In genomic region chr4:43555926-43556325, GRCm38 (mm10) we compare ENCODE assay signal across 31 mouse cellular contexts. TPM values are rescaled to one million over a fixed set of nuclear protein-coding genes. Genes with fewer than 3 reads are reported as not detected.
DNase-seq lines count a peak whose midpoint lies in the region; ATAC-seq and TF ChIP-seq lines count a peak whose summit lies in the region.
"Had no signal": no experiment of that assay in that cellular context is flagged by ENCODE, and none has a peak within 500 bp of the region (broad histone marks: within the 10 kb centered on the region; RNA-seq: fewer than 3 reads in every experiment).

No protein-coding gene starts in this region.

- H3K4me1 ChIP-seq in MEL (ENCODE audit: control insufficient read depth in 1 of 2, insufficient read depth in 2 of 2, low read length in 2 of 2): peaks cover 18 to 39% of the 10 kb centered on the region in 2 experiments

- H3K79me2 ChIP-seq in MEL (ENCODE audit: control insufficient read depth, insufficient read depth, low read length, poor library complexity): peaks cover 40% of the 10 kb centered on the region

- TF ChIP-seq CTCF in MEL (IDR thresholded peaks at IDR 0.05 in 2 of 3, conservative IDR thresholded peaks at IDR 0.05 in 1 of 3; ENCODE audit: control insufficient read depth in 1 of 3, insufficient read depth in 1 of 3, low read depth in 2 of 3, low read length in 3 of 3, poor library complexity in 1 of 3, severe bottlenecking in 1 of 3): no peak

- no peak overlapping the region for H3K9ac ChIP-seq in MEL (ENCODE audit: control insufficient read depth, low read depth, low read length, poor library complexity, severe bottlenecking)
- H3K9ac ChIP-seq: heart, embryonic 13.5 days; liver, embryonic 15.5 days; midbrain, embryonic 15.5 days; neural tube, embryonic 12.5 days had no signal

- ATAC-seq in hematopoietic stem cell, adult 5-6 weeks (replicated peaks in 1 of 2; ENCODE audit: insufficient read depth in 1 of 2, low FRiP score in 2 of 2, low TSS enrichment in 1 of 2, low read depth in 1 of 2, poor library complexity in 2 of 2, severe bottlenecking in 2 of 2): peak; percentile 3 to 8; a peak in 1 of 4 replicates
- ATAC-seq in monocyte, adult 5-6 weeks (replicated peaks; ENCODE audit: insufficient number of reproducible peaks, low FRiP score, low TSS enrichment, poor library complexity, severe bottlenecking): peak; percentile 28; the same call in 1 of the 2 replicates
- ATAC-seq: forebrain, embryonic 14.5 days; hindbrain, embryonic 16.5 days; midbrain, embryonic 15.5 days; Patski had no signal

- peak; percentile 52 for DNase-seq in 416B (ENCODE audit: low read depth)
- peak; percentile 43 for DNase-seq in MEL (ENCODE audit: low read depth, low spot score)
- DNase-seq in layer of hippocampus, postnatal 10 days (ENCODE audit: low spot score in 2 of 2): no peak
- DNase-seq in cerebellum, adult 11-12 months: no peak
- DNase-seq: adrenal gland, postnatal 14 days; cerebellum, adult 18-20 months; cerebellum, postnatal 25 days; gastrocnemius, adult 2 months; gastrocnemius, postnatal 36 days; heart, postnatal 10 days; kidney, adult 18-20 months; kidney, postnatal 36 days; left cerebral cortex, postnatal 4 days; lung, postnatal 36 days; right cerebral cortex, postnatal 4 days had no signal

- H3K9me3 ChIP-seq in MEL (replicated peaks; ENCODE audit: insufficient read depth, low read length): no peaks in the 10 kb centered on the region
- H3K9me3 ChIP-seq: midbrain, embryonic 15.5 days had no signal

- TF ChIP-seq RAD21 in MEL (IDR thresholded peaks at IDR 0.05; ENCODE audit: low read depth, low read length): no peak

- peaks cover 30 to 32% of the 10 kb centered on the region in 2 experiments for H3K36me3 ChIP-seq in MEL (ENCODE audit: control insufficient read depth in 1 of 2, insufficient read depth in 2 of 2, low read length in 2 of 2)

- TF ChIP-seq EP300 in MEL (IDR thresholded peaks at IDR 0.05; ENCODE audit: low read depth in 1 of 2, low read length in 2 of 2): no peak

- peak overlapping the region; percentile 29; the same call in 1 of the 2 replicates for H3K27ac ChIP-seq in MEL (ENCODE audit: control insufficient read depth, low read depth, low read length)
- H3K27ac ChIP-seq: heart, embryonic 13.5 days; layer of hippocampus, adult 2 months; liver, embryonic 15.5 days; midbrain, embryonic 10.5 days; midbrain, embryonic 15.5 days; neural tube, embryonic 12.5 days; stomach, postnatal 0 days had no signal

- H3K4me3 ChIP-seq in MEL (ENCODE audit: control insufficient read depth in 1 of 2, insufficient read depth in 1 of 2, low read depth in 2 of 2, low read length in 2 of 2): no peak overlapping the region
- H3K4me3 ChIP-seq: gastrocnemius, adult 2 months; heart, embryonic 13.5 days; layer of hippocampus, adult 2 months; liver, embryonic 15.5 days; midbrain, embryonic 10.5 days; midbrain, embryonic 15.5 days; neural tube, embryonic 12.5 days had no signal

- H3K27me3 ChIP-seq in MEL (ENCODE audit: control insufficient read depth in 1 of 2, insufficient read depth in 2 of 2, low read length in 2 of 2): no peaks in the 10 kb centered on the region
- H3K27me3 ChIP-seq: CH12.LX; heart, embryonic 13.5 days; liver, embryonic 15.5 days; midbrain, embryonic 15.5 days; neural tube, embryonic 12.5 days; Patski had no signal

- TF ChIP-seq POLR2A in MEL (IDR thresholded peaks at IDR 0.05; ENCODE audit: control insufficient read depth in 1 of 2, insufficient read depth in 1 of 2, low read depth in 1 of 2, low read length in 2 of 2, poor library complexity in 1 of 2): no peak

TF ChIP-seq in MEL, 35 proteins besides CTCF, POLR2A, EP300 and RAD21:
- TF ChIP-seq BHLHE40 (IDR thresholded peaks at IDR 0.05; ENCODE audit: borderline replicate concordance, low read depth, low read length) (no peak), MXI1 (IDR thresholded peaks at IDR 0.05; ENCODE audit: low read depth, low read length) (0 out of 2 replicates have a peak, but pooled peaks have one; percentile 34), RCOR1 (IDR thresholded peaks at IDR 0.05; ENCODE audit: low read depth, low read length) (no peak)

RNA-seq across cellular contexts. Expression of gene Creb3, which starts 6.2 kb away (rescaled TPM):
- 14.9 and 17.1 TPM in 2 replicates for total RNA-seq in MEL (2012; rRNA removed)
- polyA plus RNA-seq in MEL (2012; ENCODE audit: insufficient read depth in 1 of 2, insufficient read length in 2 of 2, low read depth in 1 of 2, low replicate concordance in 2 of 2, missing spikeins in 1 of 2): 10 to 100 TPM in 1 of 2 experiments, not detected in 1; 21.3 TPM
- 76.7 and 97.5 TPM in 2 replicates for total RNA-seq in hematopoietic stem cell, adult 5-6 weeks (2017)
- total RNA-seq in monocyte, adult 5-6 weeks (2017): 80.3 to 165 TPM (median 108 TPM) in 3 replicates
- 10 to 100 TPM; 65.9 to 75.4 TPM for total RNA-seq in layer of hippocampus, postnatal 10 days (2021)

RNA-seq across cellular contexts. Expression of gene Tln1, which starts 6.6 kb away (rescaled TPM):
- total RNA-seq in MEL (2012; rRNA removed): 106 and 112 TPM in 2 replicates
- 100 to 1,000 TPM in 1 of 2 experiments, 10 to 100 TPM in 1; 22.9 to 146 TPM for polyA plus RNA-seq in MEL (2012; ENCODE audit: insufficient read depth in 1 of 2, insufficient read length in 2 of 2, low read depth in 1 of 2, low replicate concordance in 2 of 2, missing spikeins in 1 of 2)
- total RNA-seq in hematopoietic stem cell, adult 5-6 weeks (2017): 306 and 337 TPM in 2 replicates
- total RNA-seq in monocyte, adult 5-6 weeks (2017): 816 to 935 TPM (median 878 TPM) in 3 replicates
- total RNA-seq in layer of hippocampus, postnatal 10 days (2021): 10 to 100 TPM; 54.4 to 69.7 TPM

RNA-seq across cellular contexts. Expression of gene Rgp1, which starts 22.6 kb away (rescaled TPM):
- 14.3 and 17.1 TPM in 2 replicates for total RNA-seq in MEL (2012; rRNA removed)
- 10 to 100 TPM in 1 of 2 experiments, not detected in 1; 47.6 TPM for polyA plus RNA-seq in MEL (2012; ENCODE audit: insufficient read depth in 1 of 2, insufficient read length in 2 of 2, low read depth in 1 of 2, low replicate concordance in 2 of 2, missing spikeins in 1 of 2)
- 13.6 and 41.0 TPM in 2 replicates for total RNA-seq in hematopoietic stem cell, adult 5-6 weeks (2017)
- total RNA-seq in monocyte, adult 5-6 weeks (2017): 17.8 to 28.6 TPM (median 28.5 TPM) in 3 replicates
- total RNA-seq in layer of hippocampus, postnatal 10 days (2021): 10 to 100 TPM; 46.2 to 53.6 TPM

RNA-seq across cellular contexts. Expression of gene Gba2, which starts 22.7 kb away (rescaled TPM):
- total RNA-seq in MEL (2012; rRNA removed): 5.7 and 6.2 TPM in 2 replicates
- 10 to 100 TPM in 1 of 2 experiments, not detected in 1; 24.9 TPM for polyA plus RNA-seq in MEL (2012; ENCODE audit: insufficient read depth in 1 of 2, insufficient read length in 2 of 2, low read depth in 1 of 2, low replicate concordance in 2 of 2, missing spikeins in 1 of 2)
- 11.9 and 19.9 TPM in 2 replicates for total RNA-seq in hematopoietic stem cell, adult 5-6 weeks (2017)
- 9.3 to 22.3 TPM (median 9.7 TPM) in 3 replicates for total RNA-seq in monocyte, adult 5-6 weeks (2017)
- total RNA-seq in layer of hippocampus, postnatal 10 days (2021): 10 to 100 TPM; 56.8 to 57.7 TPM

RNA-seq across cellular contexts. Expression of gene Msmp, which starts 28.4 kb away (rescaled TPM):
- 0.73 and 1.0 TPM in 2 replicates for total RNA-seq in MEL (2012; rRNA removed)
- 1 to 10 TPM in 1 of 2 experiments, not detected in 1; 2.5 TPM for polyA plus RNA-seq in MEL (2012; ENCODE audit: insufficient read depth in 1 of 2, insufficient read length in 2 of 2, low read depth in 1 of 2, low replicate concordance in 2 of 2, missing spikeins in 1 of 2)
- 0.40 TPM in 1 of 2 replicates, not detected in the other for total RNA-seq in hematopoietic stem cell, adult 5-6 weeks (2017)
- 0.48 TPM in 1 of 3 replicates, not detected in the others for total RNA-seq in monocyte, adult 5-6 weeks (2017)
- not detected for total RNA-seq in layer of hippocampus, postnatal 10 days (2021)
- total RNA-seq: layer of hippocampus, adult 2 months; layer of hippocampus, postnatal 25 days; left cerebral cortex, postnatal 4 days had no signal
- polyA plus RNA-seq: C2C12; embryonic facial prominence, embryonic 11.5 days; liver, embryonic 15.5 days; Patski had no signal

Comparison
In these comparisons a context has a peak if more than half of its experiments do, and no peak if none do; other contexts are left out.
1. DNase-seq: peak in 416B (single experiment) and MEL (single experiment); none in layer of hippocampus, postnatal 10 days (0 of 2) and cerebellum, adult 11-12 months (single experiment).